Mouse (Mus musculus) brain, embryonic 18.5 days (tissue): Measurements from ENCODE around the gene Stac3.
A peak's percentile ranks its signal among the peaks of the same experiment; 100 is the strongest.

ENCODE experiments used
- DNase-seq: peaks from one replicate; pipeline ENCODE4 v3.0.0-alpha.2; 2012; ENCODE audit warnings: low read depth, low spot score

Gene Stac3

GRCm38 (mm10) chr10:127522088-127522581 lies 20.6 kb downstream of the Stac3 start, which contains the start of gene Shmt2:
TSS of gene Shmt2 (minus strand) at chr10:127522444.
- peak; percentile 87 for DNase-seq

GRCm38 (mm10) chr10:127524646-127525255 lies 23.3 kb downstream of the Stac3 start:
- DNase-seq = no peak

- no peak for DNase-seq
Observed at GRCm38 (mm10) chr10:127526048-127526447, 24.6 kb downstream of the Stac3 start.

GRCm38 (mm10) chr10:127526681-127527080 lies 25.2 kb downstream of the Stac3 start:
- DNase-seq = no peak

GRCm38 (mm10) chr10:127527481-127527880 lies 26.0 kb downstream of the Stac3 start:
- no peak for DNase-seq

GRCm38 (mm10) chr10:127530945-127531344 lies 29.5 kb downstream of the Stac3 start:
- no peak for DNase-seq

- no peak for DNase-seq
Observed at GRCm38 (mm10) chr10:127531548-127531947, 30.1 kb downstream of the Stac3 start.

- DNase-seq = no peak
Observed at GRCm38 (mm10) chr10:127534036-127534928, 32.8 kb downstream of the Stac3 start, which contains the start of gene Nxph4. TSS of gene Nxph4 (minus strand) at chr10:127534559.

- DNase-seq = no peak
Observed at GRCm38 (mm10) chr10:127534929-127535384, 33.5 kb downstream of the Stac3 start.

- DNase-seq = no peak
Observed at GRCm38 (mm10) chr10:127536586-127537314, 35.3 kb downstream of the Stac3 start.

- DNase-seq = no peak
Observed at GRCm38 (mm10) chr10:127537854-127538583, 36.5 kb downstream of the Stac3 start.

GRCm38 (mm10) chr10:127541510-127541909 lies 40.0 kb downstream of the Stac3 start:
- DNase-seq = no peak

- no peak for DNase-seq
Observed at GRCm38 (mm10) chr10:127542084-127542483, 40.6 kb downstream of the Stac3 start.

- no peak for DNase-seq
Observed at GRCm38 (mm10) chr10:127542720-127543119, 41.2 kb downstream of the Stac3 start.

GRCm38 (mm10) chr10:127543916-127544315 lies 42.4 kb downstream of the Stac3 start:
- DNase-seq = no peak

GRCm38 (mm10) chr10:127544375-127544774 lies 42.9 kb downstream of the Stac3 start:
- no peak for DNase-seq

GRCm38 (mm10) chr10:127546505-127546904 lies 45.0 kb downstream of the Stac3 start:
- no peak for DNase-seq

- DNase-seq = no peak
Observed at GRCm38 (mm10) chr10:127548236-127548635, 46.8 kb downstream of the Stac3 start.

- no peak for DNase-seq
Observed at GRCm38 (mm10) chr10:127549892-127550291, 48.4 kb downstream of the Stac3 start.

- no peak for DNase-seq
Observed at GRCm38 (mm10) chr10:127555703-127556102, 54.2 kb downstream of the Stac3 start.

- no peak for DNase-seq
Observed at GRCm38 (mm10) chr10:127557397-127557796, 55.9 kb downstream of the Stac3 start.
